Mouse (Mus musculus) heart, postnatal 36 days (tissue): ENCODE measurements at regions not wholly inside any gene's neighbourhood (a gene's known extent, or its start where the extent isn't known, plus 50 kb on each side); places are given as distances from the start of the nearest gene placed in this dataset.

Source experiments
- DNase-seq, 2 experiments: peaks; one replicate each; pipeline ENCODE4 v3.0.0; 2021 to 2022
- intact Hi-C: fragments of 180-260 bp; cut with DNase I; formaldehyde crosslinking; loops from one replicate; pipeline ENCODE4 v1.15.1; 2025

- intact Hi-C loops: no loop called here
- peak; percentile 55 to 73 for DNase-seq
Observed at GRCm38 (mm10) chr2:133020173-133020837, 74.6 kb upstream of the Fermt1 start.

GRCm38 (mm10) chr2:133021244-133021643 is 75.5 kb upstream of the Fermt1 start:
- intact Hi-C loops: no loop called here
- no peak for DNase-seq

GRCm38 (mm10) chr2:133027038-133027437 is 81.3 kb upstream of the Fermt1 start:
- intact Hi-C loops: no loop called here
- no peak for DNase-seq

- intact Hi-C loops: no loop called here
- DNase-seq: no peak
Observed at GRCm38 (mm10) chr2:133035421-133035820, 89.7 kb upstream of the Fermt1 start.

- intact Hi-C loops: no loop called here
Observed at GRCm38 (mm10) chr2:133040708-133041107, 95.0 kb upstream of the Fermt1 start.

GRCm38 (mm10) chr2:133077698-133078356 is 132.1 kb upstream of the Fermt1 start:
- DNase-seq: no peak
- intact Hi-C loops: no loop called here

More at GRCm38 (mm10) chr2:133040708-133041107, 95.0 kb upstream of the Fermt1 start:
- no peak for DNase-seq

- intact Hi-C loops: no loop called here
- no peak for DNase-seq
Observed at GRCm38 (mm10) chr2:133090976-133091375, 145.3 kb upstream of the Fermt1 start.

- DNase-seq: peak; percentile 41 to 64
- intact Hi-C loops: loop anchor here (2.0 to 10.0 kb wide), 3 partner anchors 431 to 1367 kb away; no protein-coding TSS in a partner anchor
Observed at GRCm38 (mm10) chr2:133113642-133114041, 167.9 kb upstream of the Fermt1 start.

- intact Hi-C loops: loop anchor here (10.0 kb wide), 1 partner anchor 426 kb away; no protein-coding TSS in a partner anchor
- no peak for DNase-seq
Observed at GRCm38 (mm10) chr2:133118651-133119050, 172.9 kb upstream of the Fermt1 start.

GRCm38 (mm10) chr2:133125212-133125801 is 179.6 kb upstream of the Fermt1 start:
- DNase-seq: no peak
- intact Hi-C loops: no loop called here

GRCm38 (mm10) chr2:133134878-133135277 is 189.2 kb upstream of the Fermt1 start:
- DNase-seq: no peak
- intact Hi-C loops: no loop called here

GRCm38 (mm10) chr2:133138877-133139276 is 193.2 kb upstream of the Fermt1 start:
- no peak for DNase-seq
- intact Hi-C loops: no loop called here

GRCm38 (mm10) chr2:133141341-133142035 is 195.8 kb upstream of the Fermt1 start:
- intact Hi-C loops: no loop called here
- DNase-seq: no peak

GRCm38 (mm10) chr2:133152461-133152860 is 206.8 kb upstream of the Fermt1 start:
- intact Hi-C loops: no loop called here
- DNase-seq: no peak

GRCm38 (mm10) chr2:133156537-133156936 is 210.8 kb upstream of the Fermt1 start:
- no peak for DNase-seq
- intact Hi-C loops: no loop called here

GRCm38 (mm10) chr2:133158206-133158605 is 212.5 kb upstream of the Fermt1 start:
- DNase-seq: no peak
- intact Hi-C loops: no loop called here

GRCm38 (mm10) chr2:133159398-133159797 is 213.7 kb upstream of the Fermt1 start:
- intact Hi-C loops: no loop called here
- DNase-seq: peak; percentile 3 to 4

GRCm38 (mm10) chr2:133176411-133176810 is 230.7 kb upstream of the Fermt1 start:
- intact Hi-C loops: no loop called here
- no peak for DNase-seq

GRCm38 (mm10) chr2:133181216-133181615 is 235.5 kb upstream of the Fermt1 start:
- intact Hi-C loops: no loop called here
- no peak for DNase-seq

- no peak for DNase-seq
- intact Hi-C loops: no loop called here
Observed at GRCm38 (mm10) chr2:133182920-133183319, 237.2 kb upstream of the Fermt1 start.

- intact Hi-C loops: no loop called here
- no peak for DNase-seq
Observed at GRCm38 (mm10) chr2:133204295-133204866, 258.7 kb upstream of the Fermt1 start.
